Mouse (Mus musculus) heart, adult 2 months (tissue): ENCODE measurements around the gene 2010109A12Rik. TPM values are rescaled to one million over a fixed set of nuclear protein-coding genes. Genes with fewer than 3 reads are reported as not detected.

Source experiments
- DNase-seq, 2 experiments: peaks; one replicate each; pipeline ENCODE4 v3.0.0; 2021
- H3K27ac ChIP-seq: fragments of 200-600 bp; 2 replicates; pipeline ENCODE4 v1.8.1; 2022
- H3K27me3 ChIP-seq: fragments of 200-500 bp; 2 replicates; pipeline ENCODE4 v1.6.1; 2012; ENCODE audit warnings: mild to moderate bottlenecking, low read length, inconsistent platforms, mixed read lengths; ENCODE audit not compliant: control insufficient read depth, insufficient read depth
- H3K36me3 ChIP-seq: fragments of 200-500 bp; 2 replicates; pipeline ENCODE4 v1.6.1; 2012; ENCODE audit warnings: low read length, inconsistent platforms; ENCODE audit not compliant: control insufficient read depth, insufficient read depth
- H3K4me1 ChIP-seq: fragments of 200-500 bp; 2 replicates; pipeline ENCODE4 v1.6.1; 2011; ENCODE audit warnings: low read length; ENCODE audit not compliant: control insufficient read depth, insufficient read depth
- H3K4me3 ChIP-seq: fragments of 200-600 bp; 2 replicates; pipeline ENCODE4 v1.8.1; 2022
- H3K79me2 ChIP-seq: fragments of 200-500 bp; replicated peaks from 2 replicates; pipeline ENCODE4 v1.6.1; 2012; ENCODE audit warnings: mild to moderate bottlenecking, inconsistent platforms, low read length, moderate library complexity, mixed read lengths; ENCODE audit not compliant: control insufficient read depth, insufficient read depth
- H3K9ac ChIP-seq: fragments of 200-500 bp; 2 replicates; pipeline ENCODE4 v1.6.1; 2012; ENCODE audit warnings: low read depth, mild to moderate bottlenecking, control low read depth, inconsistent platforms, low read length, mixed read lengths
- CTCF ChIP-seq: fragments of 200-600 bp; IDR thresholded peaks from 2 replicates; pipeline ENCODE4 v1.8.1; 2022; ENCODE audit warnings: antibody characterized with exemption, mild to moderate bottlenecking, moderate library complexity
- EP300 ChIP-seq: fragments of 200-500 bp; IDR thresholded peaks from 2 replicates; pipeline ENCODE4 v1.6.1; 2011; ENCODE audit warnings: low read depth, low read length, control low read depth; ENCODE audit not compliant: insufficient read depth
- POLR2A ChIP-seq: fragments of 200-500 bp; IDR thresholded peaks from 2 replicates; pipeline ENCODE4 v1.6.1; 2011; ENCODE audit warnings: mild to moderate bottlenecking, low read depth, low read length, control low read depth; ENCODE audit not compliant: insufficient read depth
- WGBS: fragments of 180-500 bp; shearing (Covaris S2); methylation state at CpG from one replicate; pipeline ENCODE4 v1.1.7; 2018; 5-methylcytosine and 5-hydroxymethylcytosine counted together
- intact Hi-C: fragments of 180-260 bp; cut with DNase I; formaldehyde crosslinking; loops from one replicate; pipeline ENCODE4 v1.15.1; 2025
- polyA plus RNA-seq: library from polyadenylated mRNA; depleted of rRNA; stranded (reverse); fragments of >200 nt; gene quantifications from 2 replicates; pipeline ENCODE4 v1.2.3, GENCODE M21; 2012
- total RNA-seq, 2 experiments: library from RNA; stranded (reverse); gene quantifications; 2 replicates each; pipeline ENCODE4 v1.2.3; 2021

2010109A12Rik gene
- total and polyA plus RNA-seq, 3 experiments, result 0.57 to 0.59 TPM; not detected in 1

DNA sequence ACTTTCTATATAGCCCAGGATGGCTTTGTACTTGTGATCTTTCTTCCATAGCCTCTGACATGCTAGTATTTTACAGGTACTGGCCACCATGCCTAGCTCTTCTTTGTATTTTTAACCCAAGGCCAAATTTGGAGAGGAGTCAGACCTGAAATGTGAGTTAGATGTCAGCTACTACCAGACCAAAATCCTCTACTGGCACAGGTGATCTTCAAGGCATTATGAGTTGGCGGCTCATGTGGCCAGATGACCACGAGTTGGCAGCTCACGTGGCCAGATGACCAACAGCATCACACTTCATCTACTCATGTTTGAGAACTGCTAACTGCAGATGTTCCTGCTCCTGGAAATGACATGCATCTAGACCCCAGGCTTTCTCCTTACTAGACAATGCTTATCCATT, 12.1 kb downstream of the 2010109A12Rik start:
- H3K4me1 ChIP-seq, result peaks cover 2% of the 10 kb centered on the region
- TF ChIP-seq CTCF, result no peak
- TF ChIP-seq EP300, result no peak
- TF ChIP-seq POLR2A, result no peak
- H3K4me3 ChIP-seq, result no peak overlapping the region
- H3K27me3 ChIP-seq, result no peaks in the 10 kb centered on the region
- WGBS, result 82% methylated on average over 3 of the region's 3 CpGs
- H3K79me2 ChIP-seq, result no peaks in the 10 kb centered on the region
- H3K9ac ChIP-seq, result no peak overlapping the region
- intact Hi-C loops, result no loop called here
- no peak overlapping the region for H3K27ac ChIP-seq
- no peak for DNase-seq
- no peaks in the 10 kb centered on the region for H3K36me3 ChIP-seq

DNA sequence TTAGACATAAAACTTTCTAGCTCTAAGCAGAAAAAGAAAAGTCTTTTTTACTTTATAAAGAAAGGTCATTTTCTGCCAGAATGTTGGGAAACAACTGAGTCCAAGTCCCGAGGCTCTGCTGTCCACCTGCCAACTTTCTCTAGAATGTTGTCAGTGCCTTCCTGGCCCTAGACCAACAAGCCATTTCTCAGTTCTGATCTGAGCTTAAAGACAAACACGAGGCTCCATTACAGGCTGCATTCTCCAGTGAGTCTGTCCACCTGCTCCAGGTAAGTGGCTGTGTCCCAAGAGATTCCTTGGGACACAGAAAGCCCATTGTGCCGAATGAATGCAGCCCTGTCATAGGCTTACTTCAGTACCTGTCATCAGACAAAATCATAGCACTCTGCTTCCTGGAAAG, 15.3 kb downstream of the 2010109A12Rik start:
- Histone ChIP-seq H3K4me3 (no peak overlapping the region), H3K9ac (no peak overlapping the region), H3K4me1 (peaks cover 2% of the 10 kb centered on the region), H3K36me3 (no peaks in the 10 kb centered on the region), H3K27ac (no peak overlapping the region), H3K79me2 (no peaks in the 10 kb centered on the region), H3K27me3 (peaks cover 2% of the 10 kb centered on the region; the same call in 1 of the 2 replicates)
- TF ChIP-seq POLR2A (no peak), EP300 (no peak), CTCF (no peak)
- peak; percentile 40 to 41 for DNase-seq
- 31% methylated on average over 3 of the region's 3 CpGs for WGBS
- intact Hi-C loops, result no loop called here

DNA sequence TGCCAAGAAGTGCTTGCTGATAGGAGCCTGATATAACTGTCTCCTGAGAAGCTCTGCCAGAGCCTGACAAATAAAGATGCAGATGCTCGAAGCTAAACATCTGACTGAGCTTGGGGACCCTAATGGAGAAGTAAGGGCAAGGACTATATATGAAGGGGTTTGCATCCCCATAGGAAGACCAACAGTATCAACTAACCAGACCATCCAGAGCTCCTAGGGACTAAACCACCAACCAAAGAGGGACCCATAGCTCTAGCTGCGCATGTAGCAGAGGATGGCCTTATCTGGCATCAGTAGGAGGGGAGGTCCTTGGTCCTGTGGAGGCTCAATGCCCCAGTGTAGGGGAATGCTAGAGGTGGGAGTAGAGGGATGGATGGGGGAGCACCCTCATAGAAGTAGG, 18.2 kb downstream of the 2010109A12Rik start:
- WGBS, result 57% methylated on average over 2 of the region's 2 CpGs
- intact Hi-C loops, result no loop called here
- DNase-seq, result no peak
- Histone ChIP-seq H3K4me1 (peaks cover 2% of the 10 kb centered on the region), H3K36me3 (no peaks in the 10 kb centered on the region), H3K4me3 (no peak overlapping the region), H3K27me3 (peaks cover 2% of the 10 kb centered on the region; the same call in 1 of the 2 replicates), H3K79me2 (no peaks in the 10 kb centered on the region), H3K27ac (no peak overlapping the region), H3K9ac (no peak overlapping the region)
- TF ChIP-seq EP300 (no peak), CTCF (no peak), POLR2A (no peak)

DNA sequence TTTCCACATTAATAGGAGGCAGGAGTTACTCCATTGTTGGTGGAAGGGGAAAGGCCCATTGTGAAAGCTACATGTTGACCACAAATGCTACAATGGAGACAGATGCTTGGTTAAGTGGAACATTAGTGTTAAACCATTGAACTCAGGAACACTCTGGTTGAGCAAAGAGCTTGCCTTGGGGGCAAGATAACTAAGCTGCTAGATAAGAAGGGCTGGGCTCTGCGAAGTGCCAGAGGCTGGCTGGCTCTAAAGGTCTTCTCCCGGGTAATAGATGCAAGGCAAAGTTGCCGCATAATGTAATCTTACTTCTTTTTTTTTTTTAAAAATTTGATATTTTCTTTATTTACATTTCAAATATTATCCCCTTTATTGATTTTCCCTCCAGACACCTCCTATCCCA, 20.8 kb downstream of the 2010109A12Rik start:
- TF ChIP-seq CTCF, result no peak
- TF ChIP-seq EP300, result no peak
- no peak for TF ChIP-seq POLR2A
- DNase-seq, result no peak

DNA sequence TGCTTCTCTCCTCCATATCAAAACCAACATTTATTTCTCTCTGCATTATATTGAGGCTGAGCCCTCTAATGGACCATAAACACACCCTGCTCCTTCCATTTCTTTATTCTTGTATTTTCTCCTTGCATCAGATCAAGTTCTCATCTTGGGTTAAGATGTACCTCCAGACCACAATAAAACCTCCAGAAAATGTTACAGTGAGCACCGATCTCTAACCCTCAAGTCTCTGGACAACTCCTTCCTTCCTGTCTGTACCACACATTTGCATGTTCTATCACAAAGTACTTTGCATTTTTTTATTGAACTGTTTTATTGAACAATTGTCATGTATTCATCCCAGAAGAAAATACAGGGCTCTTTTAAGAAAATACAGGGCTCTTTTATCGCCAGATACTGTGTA, 23.2 kb downstream of the 2010109A12Rik start:
- TF ChIP-seq EP300, result no peak
- TF ChIP-seq POLR2A, result no peak
- no peak for TF ChIP-seq CTCF
- H3K4me1 ChIP-seq, result no peaks in the 10 kb centered on the region
- H3K79me2 ChIP-seq, result no peaks in the 10 kb centered on the region
- peaks cover 2% of the 10 kb centered on the region; the same call in 1 of the 2 replicates for H3K27me3 ChIP-seq
- WGBS, result 63% methylated on average over 2 of the region's 2 CpGs
- no peaks in the 10 kb centered on the region for H3K36me3 ChIP-seq
- H3K9ac ChIP-seq, result no peak overlapping the region
- H3K4me3 ChIP-seq, result no peak overlapping the region
- no peak overlapping the region for H3K27ac ChIP-seq
- no peak for DNase-seq
- intact Hi-C loops, result no loop called here

More for the DNA sequence above, 20.8 kb downstream of the 2010109A12Rik start:
- Histone ChIP-seq H3K27me3 (peaks cover 2% of the 10 kb centered on the region; the same call in 1 of the 2 replicates), H3K4me3 (no peak overlapping the region), H3K4me1 (no peaks in the 10 kb centered on the region), H3K9ac (no peak overlapping the region), H3K27ac (no peak overlapping the region), H3K79me2 (no peaks in the 10 kb centered on the region), H3K36me3 (no peaks in the 10 kb centered on the region)
- WGBS, result 67% methylated on average over 3 of the region's 3 CpGs
- intact Hi-C loops, result no loop called here

DNA sequence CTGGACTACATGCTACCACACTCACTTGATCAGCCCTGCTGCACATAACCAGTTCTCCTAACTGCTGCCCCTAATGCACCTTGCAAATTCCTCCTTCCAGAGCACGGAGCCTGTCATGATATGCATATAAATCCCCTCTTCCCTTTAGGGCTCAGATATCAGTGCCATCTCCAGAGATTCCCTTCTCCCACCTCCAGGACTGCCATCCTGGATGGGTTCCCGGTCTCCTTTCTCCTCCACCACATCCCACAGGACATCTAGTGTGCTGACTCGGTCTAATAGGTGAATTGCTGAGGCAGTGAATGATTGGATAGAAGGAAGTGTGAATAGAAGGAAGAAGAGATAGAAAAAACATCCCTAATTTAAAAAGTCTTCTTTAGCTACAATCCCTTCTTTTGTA, 25.4 kb downstream of the 2010109A12Rik start:
- no peaks in the 10 kb centered on the region for H3K27me3 ChIP-seq
- WGBS, result 56% methylated on average over 3 of the region's 3 CpGs
- no peak for TF ChIP-seq CTCF
- no peak for TF ChIP-seq POLR2A
- no peak for TF ChIP-seq EP300
- H3K9ac ChIP-seq, result no peak overlapping the region
- no peaks in the 10 kb centered on the region for H3K4me1 ChIP-seq
- H3K4me3 ChIP-seq, result no peak overlapping the region
- intact Hi-C loops, result no loop called here
- H3K79me2 ChIP-seq, result no peaks in the 10 kb centered on the region
- no peaks in the 10 kb centered on the region for H3K36me3 ChIP-seq
- DNase-seq, result no peak
- H3K27ac ChIP-seq, result no peak overlapping the region

DNA sequence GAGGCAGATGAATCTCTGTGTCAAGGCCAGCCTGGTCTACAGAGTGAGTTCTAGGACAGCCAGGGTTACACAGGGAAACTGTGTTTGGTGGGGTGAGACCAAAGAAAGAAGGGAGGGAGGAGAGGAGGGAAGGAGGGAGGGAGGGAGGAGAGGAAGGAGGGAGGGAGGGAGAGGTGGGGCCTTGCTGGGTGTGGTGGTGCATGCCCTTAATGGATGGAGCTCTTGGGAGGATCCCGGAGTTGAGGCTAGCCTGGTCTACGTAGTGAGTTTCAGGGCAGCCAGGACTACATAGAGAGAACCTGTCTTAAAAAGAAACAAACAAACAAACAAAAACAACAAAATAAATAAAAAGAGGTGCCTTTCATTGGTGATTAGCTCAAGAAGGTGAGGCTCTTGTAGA, 26.5 kb downstream of the 2010109A12Rik start:
- TF ChIP-seq POLR2A (no peak), EP300 (no peak), CTCF (no peak)
- DNase-seq, result no peak
- Histone ChIP-seq H3K27me3 (no peaks in the 10 kb centered on the region), H3K36me3 (no peaks in the 10 kb centered on the region), H3K9ac (no peak overlapping the region), H3K4me1 (no peaks in the 10 kb centered on the region), H3K79me2 (no peaks in the 10 kb centered on the region), H3K4me3 (no peak overlapping the region), H3K27ac (no peak overlapping the region)
- intact Hi-C loops, result no loop called here
- 88% methylated on average over 2 of the region's 2 CpGs for whole genome bisulfite sequencing
